Mouse (Mus musculus) thymus, adult 2 months (tissue): Measurements from ENCODE around the gene Hist1h4k.

Experiments
- CTCF ChIP-seq: fragments of 200-500 bp; IDR thresholded peaks from 2 replicates; pipeline ENCODE4 v1.5.1; 2012; ENCODE audit warnings: mild to moderate bottlenecking, control low read depth, low read length, moderate library complexity, borderline replicate concordance; ENCODE audit not compliant: control insufficient read depth, poor library complexity, insufficient read depth; ENCODE audit errors: extremely low read depth
- POLR2A ChIP-seq: fragments of 200-500 bp; IDR thresholded peaks from 2 replicates; pipeline ENCODE4 v1.6.1; 2012; ENCODE audit warnings: mild to moderate bottlenecking, low read length, control low read depth, moderate library complexity; ENCODE audit not compliant: control insufficient read depth, poor library complexity, insufficient read depth; ENCODE audit errors: extremely low read depth

GRCm38 (mm10) chr13:21795584-21795983 is 45.3 kb upstream of the Hist1h4k start:
- TF ChIP-seq CTCF (no peak), POLR2A (no peak)
